Mouse (Mus musculus): ENCODE data around the gene Myo7a. TPM values are rescaled to one million over a fixed set of nuclear protein-coding genes. Genes with fewer than 3 reads are reported as not detected.

The Myo7a gene
- polyA plus RNA-seq, 1 experiment from 2014 or later, result 15.2 TPM

- Histone ChIP-seq H3K4me2 (replicated peaks; ENCODE audit: low read depth, low read length) (no peak overlapping the region), H3K9me3 (ENCODE audit: control insufficient read depth, low read length) (no peaks in the 10 kb centered on the region), H3K9ac (ENCODE audit: low read depth, low read length) (no peak overlapping the region), H3K27me3 (ENCODE audit: control insufficient read depth, insufficient read depth, low read length) (no peaks in the 10 kb centered on the region), H3K27ac (ENCODE audit: low read depth, low read length) (no peak overlapping the region), H3K4me3 (ENCODE audit: low read depth, low read length) (no peak overlapping the region), H3K36me3 (ENCODE audit: control insufficient read depth, insufficient read depth, low read length) (no peaks in the 10 kb centered on the region), H3K4me1 (replicated peaks; ENCODE audit: control insufficient read depth, insufficient read depth, low read length) (no peaks in the 10 kb centered on the region; the same call in 1 of the 2 replicates)
- DNase-seq (ENCODE audit: low spot score) (no peak), ATAC-seq (ENCODE audit: low FRiP score) (no peak)
- WGBS, result 85% methylated on average over 8 of the region's 8 CpGs
Observed at GRCm38 (mm10) chr7:98146447-98146845, 27.1 kb upstream of the Myo7a start.

- H3K27ac ChIP-seq (ENCODE audit: low read depth, low read length), result no peak overlapping the region
- no peak overlapping the region for H3K9ac ChIP-seq (ENCODE audit: low read depth, low read length)
- WGBS, result 87% methylated on average over 12 of the region's 12 CpGs
- no peaks in the 10 kb centered on the region; the same call in 1 of the 2 replicates for H3K4me1 ChIP-seq (replicated peaks; ENCODE audit: control insufficient read depth, insufficient read depth, low read length)
- H3K9me3 ChIP-seq (ENCODE audit: control insufficient read depth, low read length), result no peaks in the 10 kb centered on the region
- no peak overlapping the region for H3K4me3 ChIP-seq (ENCODE audit: low read depth, low read length)
- no peaks in the 10 kb centered on the region for H3K36me3 ChIP-seq (ENCODE audit: control insufficient read depth, insufficient read depth, low read length)
- no peak for DNase-seq (ENCODE audit: low spot score)
- no peaks in the 10 kb centered on the region for H3K27me3 ChIP-seq (ENCODE audit: control insufficient read depth, insufficient read depth, low read length)
- ATAC-seq (ENCODE audit: low FRiP score), result no peak
- H3K4me2 ChIP-seq (replicated peaks; ENCODE audit: low read depth, low read length), result no peak overlapping the region
Observed at GRCm38 (mm10) chr7:98145842-98146446, 26.6 kb upstream of the Myo7a start.

DNA sequence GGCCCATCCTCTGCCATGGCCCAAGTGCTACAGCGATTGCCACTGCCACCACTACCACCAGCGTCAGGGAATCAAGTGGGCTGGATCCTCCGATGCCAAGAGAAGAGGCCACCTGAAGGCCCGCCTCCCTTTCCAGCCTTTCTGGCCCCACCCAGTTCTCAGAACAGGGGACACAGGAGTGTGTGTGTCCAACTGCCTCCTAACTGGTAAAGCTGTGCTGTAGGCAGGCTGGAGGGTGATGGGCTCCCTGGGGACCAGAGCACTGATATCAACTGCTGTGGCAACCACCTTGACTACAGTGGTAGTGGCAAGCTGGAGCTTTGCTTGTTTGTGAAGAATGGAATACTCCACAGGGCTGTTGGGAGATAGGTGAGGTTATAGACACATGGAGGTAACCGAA, 26.1 kb upstream of the Myo7a start, which contains the start of gene Omp:
Omp (minus strand) TSS at position 101 of the 400 bp plus-strand sequence.
- Histone ChIP-seq H3K27me3 (ENCODE audit: control insufficient read depth, insufficient read depth, low read length) (no peaks in the 10 kb centered on the region), H3K9ac (ENCODE audit: low read depth, low read length) (no peak within 1 kb of the TSS), H3K9me3 (ENCODE audit: control insufficient read depth, low read length) (no peaks in the 10 kb centered on the region), H3K36me3 (ENCODE audit: control insufficient read depth, insufficient read depth, low read length) (no peaks in the 10 kb centered on the region), H3K27ac (ENCODE audit: low read depth, low read length) (no peak within 1 kb of the TSS), H3K4me3 (ENCODE audit: low read depth, low read length) (no peak within 1 kb of the TSS), H3K4me1 (replicated peaks; ENCODE audit: control insufficient read depth, insufficient read depth, low read length) (no peaks in the 10 kb centered on the region; the same call in 1 of the 2 replicates), H3K4me2 (replicated peaks; ENCODE audit: low read depth, low read length) (no peak within 1 kb of the TSS)
- 80% methylated on average over 5 of the region's 5 CpGs for WGBS
- ATAC-seq (ENCODE audit: low FRiP score) (no peak), DNase-seq (ENCODE audit: low spot score) (no peak)

DNA sequence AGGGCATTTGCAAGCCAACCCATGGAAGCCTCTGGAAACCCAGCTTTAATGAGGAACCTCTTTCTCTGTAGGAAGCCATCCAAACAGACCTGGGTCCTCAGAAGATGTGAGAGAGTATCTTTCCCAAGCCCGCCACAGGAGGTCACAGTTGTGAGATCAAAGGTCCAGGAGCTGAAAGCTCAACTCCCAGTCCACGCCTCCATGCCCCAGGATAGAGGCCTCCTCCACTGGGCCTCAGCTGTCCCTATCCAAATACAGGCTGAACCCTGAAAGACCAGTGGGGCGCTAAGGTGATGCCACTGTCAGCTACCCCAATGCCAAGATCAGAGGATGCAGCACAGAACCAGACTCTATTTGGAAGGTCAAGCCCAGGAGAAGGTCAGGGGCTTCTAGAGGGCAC, 23.3 kb upstream of the Myo7a start:
- H3K9ac ChIP-seq (ENCODE audit: low read depth, low read length), result no peak overlapping the region
- H3K27me3 ChIP-seq (ENCODE audit: control insufficient read depth, insufficient read depth, low read length), result no peaks in the 10 kb centered on the region
- no peaks in the 10 kb centered on the region for H3K36me3 ChIP-seq (ENCODE audit: control insufficient read depth, insufficient read depth, low read length)
- no peak overlapping the region for H3K4me2 ChIP-seq (replicated peaks; ENCODE audit: low read depth, low read length)
- H3K4me1 ChIP-seq (replicated peaks; ENCODE audit: control insufficient read depth, insufficient read depth, low read length), result no peaks in the 10 kb centered on the region
- ATAC-seq (ENCODE audit: low FRiP score) (no peak), DNase-seq (ENCODE audit: low spot score) (no peak)
- H3K27ac ChIP-seq (ENCODE audit: low read depth, low read length), result no peak overlapping the region
- H3K4me3 ChIP-seq (ENCODE audit: low read depth, low read length), result no peak overlapping the region
- no peaks in the 10 kb centered on the region for H3K9me3 ChIP-seq (ENCODE audit: control insufficient read depth, low read length)
- WGBS, result 52% methylated on average over 3 of the region's 3 CpGs

DNA sequence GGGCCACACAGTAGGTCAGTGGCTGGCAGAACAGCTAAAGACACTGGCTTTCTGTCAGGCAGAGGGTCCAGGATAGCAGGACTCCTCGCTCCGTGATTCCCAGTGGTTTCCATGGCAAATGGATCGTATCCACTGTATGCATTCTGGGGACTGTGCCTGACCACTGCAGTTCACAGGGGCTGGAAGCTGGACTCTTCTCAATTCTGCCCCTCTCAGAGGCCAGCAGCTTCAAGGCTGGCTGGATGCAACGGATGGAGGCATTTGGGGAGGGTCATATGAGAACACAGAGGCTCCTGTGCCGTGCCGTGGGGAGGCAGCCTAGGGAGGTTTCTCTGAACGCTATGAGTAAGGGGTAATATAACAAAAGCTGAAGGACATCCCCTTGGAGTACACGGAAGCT, 22.9 kb upstream of the Myo7a start:
- no peaks in the 10 kb centered on the region for H3K9me3 ChIP-seq (ENCODE audit: control insufficient read depth, low read length)
- no peaks in the 10 kb centered on the region for H3K27me3 ChIP-seq (ENCODE audit: control insufficient read depth, insufficient read depth, low read length)
- ATAC-seq (ENCODE audit: low FRiP score), result no peak
- H3K4me3 ChIP-seq (ENCODE audit: low read depth, low read length), result no peak overlapping the region
- H3K27ac ChIP-seq (ENCODE audit: low read depth, low read length), result no peak overlapping the region
- no peak overlapping the region for H3K4me2 ChIP-seq (replicated peaks; ENCODE audit: low read depth, low read length)
- H3K9ac ChIP-seq (ENCODE audit: low read depth, low read length), result no peak overlapping the region
- H3K4me1 ChIP-seq (replicated peaks; ENCODE audit: control insufficient read depth, insufficient read depth, low read length), result no peaks in the 10 kb centered on the region
- 39% methylated on average over 8 of the region's 8 CpGs for WGBS
- no peaks in the 10 kb centered on the region for H3K36me3 ChIP-seq (ENCODE audit: control insufficient read depth, insufficient read depth, low read length)
- DNase-seq (ENCODE audit: low spot score), result no peak

GRCm38 (mm10) chr7:98141206-98141605, 21.9 kb upstream of the Myo7a start:
- DNase-seq (ENCODE audit: low spot score), result peak; percentile 64
- 76% methylated on average over 3 of the region's 3 CpGs for WGBS
- Histone ChIP-seq H3K4me2 (replicated peaks; ENCODE audit: low read depth, low read length) (no peak overlapping the region), H3K36me3 (ENCODE audit: control insufficient read depth, insufficient read depth, low read length) (no peaks in the 10 kb centered on the region), H3K9me3 (ENCODE audit: control insufficient read depth, low read length) (no peaks in the 10 kb centered on the region), H3K27ac (ENCODE audit: low read depth, low read length) (no peak overlapping the region), H3K27me3 (ENCODE audit: control insufficient read depth, insufficient read depth, low read length) (no peaks in the 10 kb centered on the region), H3K4me3 (ENCODE audit: low read depth, low read length) (no peak overlapping the region), H3K9ac (ENCODE audit: low read depth, low read length) (no peak overlapping the region), H3K4me1 (replicated peaks; ENCODE audit: control insufficient read depth, insufficient read depth, low read length) (no peaks in the 10 kb centered on the region)
- ATAC-seq (ENCODE audit: low FRiP score), result no peak

DNA sequence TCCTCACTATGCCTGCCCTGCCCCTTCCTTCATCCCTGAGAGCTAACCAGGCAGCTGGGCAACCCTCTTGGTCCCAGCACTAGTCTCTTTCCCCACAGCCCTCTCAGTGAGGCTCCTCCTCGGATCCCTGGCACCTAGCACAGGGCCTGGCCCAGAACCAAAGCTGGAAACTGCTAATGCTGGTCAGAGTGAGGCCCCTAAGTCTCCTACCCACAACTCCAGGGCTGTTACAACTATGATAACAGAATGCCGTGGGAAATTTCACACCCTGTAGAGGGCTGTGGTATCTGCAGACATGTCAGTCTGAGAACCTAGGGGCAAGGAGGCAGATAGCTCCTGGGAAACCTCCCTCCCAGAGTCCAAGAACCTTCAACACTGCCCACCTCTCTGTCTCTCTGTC, 21.3 kb upstream of the Myo7a start:
- H3K9ac ChIP-seq (ENCODE audit: low read depth, low read length), result no peak overlapping the region
- H3K9me3 ChIP-seq (ENCODE audit: control insufficient read depth, low read length), result no peaks in the 10 kb centered on the region
- H3K4me1 ChIP-seq (replicated peaks; ENCODE audit: control insufficient read depth, insufficient read depth, low read length), result no peaks in the 10 kb centered on the region
- DNase-seq (ENCODE audit: low spot score) (no peak), ATAC-seq (ENCODE audit: low FRiP score) (no peak)
- no peak overlapping the region for H3K4me2 ChIP-seq (replicated peaks; ENCODE audit: low read depth, low read length)
- H3K4me3 ChIP-seq (ENCODE audit: low read depth, low read length), result no peak overlapping the region
- no peaks in the 10 kb centered on the region for H3K27me3 ChIP-seq (ENCODE audit: control insufficient read depth, insufficient read depth, low read length)
- WGBS, result 54% methylated on average over 2 of the region's 2 CpGs
- H3K36me3 ChIP-seq (ENCODE audit: control insufficient read depth, insufficient read depth, low read length), result no peaks in the 10 kb centered on the region
- H3K27ac ChIP-seq (ENCODE audit: low read depth, low read length), result no peak overlapping the region

DNA sequence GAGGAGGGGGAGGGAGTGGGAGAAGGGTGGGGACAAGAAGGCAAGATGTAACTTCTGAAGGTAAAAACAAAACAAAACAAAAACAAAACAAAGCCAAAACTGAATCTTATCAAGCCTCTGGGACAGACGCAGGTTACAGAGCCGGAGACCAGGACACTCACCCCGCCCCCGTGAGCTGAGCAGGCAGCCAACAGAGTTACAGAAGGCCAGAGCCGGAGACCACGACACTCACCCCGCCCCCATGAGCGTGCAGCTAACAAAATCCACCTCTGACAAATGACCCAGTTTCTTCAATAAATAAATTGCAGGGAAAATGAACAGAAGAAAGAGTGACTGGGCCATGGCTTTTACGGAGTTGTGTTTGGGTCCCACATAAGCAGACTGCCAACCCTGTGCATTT, 19.9 kb upstream of the Myo7a start:
- Histone ChIP-seq H3K4me1 (replicated peaks; ENCODE audit: control insufficient read depth, insufficient read depth, low read length) (no peaks in the 10 kb centered on the region), H3K9me3 (ENCODE audit: control insufficient read depth, low read length) (no peaks in the 10 kb centered on the region), H3K27ac (ENCODE audit: low read depth, low read length) (no peak overlapping the region), H3K4me2 (replicated peaks; ENCODE audit: low read depth, low read length) (no peak overlapping the region), H3K4me3 (ENCODE audit: low read depth, low read length) (no peak overlapping the region), H3K36me3 (ENCODE audit: control insufficient read depth, insufficient read depth, low read length) (no peaks in the 10 kb centered on the region), H3K9ac (ENCODE audit: low read depth, low read length) (no peak overlapping the region), H3K27me3 (ENCODE audit: control insufficient read depth, insufficient read depth, low read length) (no peaks in the 10 kb centered on the region)
- ATAC-seq (ENCODE audit: low FRiP score), result no peak
- 21% methylated on average over 9 of the region's 9 CpGs for WGBS
- no peak for DNase-seq (ENCODE audit: low spot score)

DNA sequence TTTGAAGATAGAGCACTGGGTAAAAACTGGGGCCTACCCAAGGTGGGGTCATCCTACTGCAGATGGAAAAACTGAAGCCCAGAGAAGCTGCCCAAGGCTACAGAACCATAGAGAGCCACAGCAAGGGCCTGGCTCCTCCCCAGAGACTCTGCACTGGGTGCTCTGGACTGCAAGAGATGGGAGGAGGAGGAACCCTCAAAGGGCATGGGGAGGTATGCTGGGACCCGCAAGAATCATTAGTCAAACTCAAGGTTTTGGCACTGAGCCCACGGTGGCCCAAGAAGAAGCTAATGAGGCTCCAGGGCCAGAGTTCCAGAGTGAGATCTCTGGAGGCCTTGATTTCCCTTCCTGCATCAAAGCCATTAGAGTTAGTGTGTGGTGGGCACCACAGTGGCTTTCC, 18.7 kb upstream of the Myo7a start:
- Histone ChIP-seq H3K9ac (ENCODE audit: low read depth, low read length) (no peak overlapping the region), H3K4me2 (replicated peaks; ENCODE audit: low read depth, low read length) (no peak overlapping the region), H3K4me3 (ENCODE audit: low read depth, low read length) (no peak overlapping the region), H3K27ac (ENCODE audit: low read depth, low read length) (no peak overlapping the region), H3K9me3 (ENCODE audit: control insufficient read depth, low read length) (no peaks in the 10 kb centered on the region), H3K4me1 (replicated peaks; ENCODE audit: control insufficient read depth, insufficient read depth, low read length) (no peaks in the 10 kb centered on the region), H3K27me3 (ENCODE audit: control insufficient read depth, insufficient read depth, low read length) (no peaks in the 10 kb centered on the region), H3K36me3 (ENCODE audit: control insufficient read depth, insufficient read depth, low read length) (no peaks in the 10 kb centered on the region)
- DNase-seq (ENCODE audit: low spot score) (no peak), ATAC-seq (ENCODE audit: low FRiP score) (no peak)
- WGBS, result 79% methylated on average over 2 of the region's 2 CpGs

Data from hindbrain, embryonic 11.5 days (tissue).